Mouse (Mus musculus) adrenal gland, adult (tissue): ENCODE results near the gene Krt86.
A peak's percentile ranks its signal among the peaks of the same experiment; 100 is the strongest.
"Not testable (repeated sequence)": the region's sequence is repeated elsewhere in the genome, so short reads cannot be mapped to it uniquely, and the experiment has no call there.

Source experiments
- DNase-seq, 2 experiments: peaks; one replicate each; pipeline ENCODE4 v3.0.0; 2022 to 2023; ENCODE audit warnings: low spot score in 1 of 2; ENCODE audit not compliant: inconsistent age in 2 of 2

The Krt86 gene

DNA sequence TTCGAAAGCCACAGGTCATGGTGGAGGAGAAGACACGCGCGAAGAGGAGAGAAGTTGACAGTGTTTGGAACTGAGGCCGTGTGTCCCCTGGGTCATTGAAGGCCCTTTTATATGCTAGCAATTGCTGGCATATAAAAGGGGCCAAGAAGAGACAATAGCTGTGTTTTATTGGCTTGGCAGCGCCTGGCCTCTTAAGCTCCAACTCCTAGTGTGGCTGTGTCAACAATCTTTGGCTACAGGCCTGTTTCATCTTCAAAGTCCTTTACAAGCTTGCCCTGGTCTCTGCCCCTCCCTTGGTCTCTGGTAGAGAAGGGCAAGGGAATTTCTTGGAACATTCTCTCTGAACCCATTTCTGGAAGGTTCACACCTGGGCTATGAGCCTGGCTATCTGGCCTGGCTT, 18.2 kb downstream of the Krt86 start, which contains the start of gene Krt83:
Gene Krt83 (minus strand): TSS at position 82 of the 400 bp plus-strand sequence.
- no peak for DNase-seq

DNA sequence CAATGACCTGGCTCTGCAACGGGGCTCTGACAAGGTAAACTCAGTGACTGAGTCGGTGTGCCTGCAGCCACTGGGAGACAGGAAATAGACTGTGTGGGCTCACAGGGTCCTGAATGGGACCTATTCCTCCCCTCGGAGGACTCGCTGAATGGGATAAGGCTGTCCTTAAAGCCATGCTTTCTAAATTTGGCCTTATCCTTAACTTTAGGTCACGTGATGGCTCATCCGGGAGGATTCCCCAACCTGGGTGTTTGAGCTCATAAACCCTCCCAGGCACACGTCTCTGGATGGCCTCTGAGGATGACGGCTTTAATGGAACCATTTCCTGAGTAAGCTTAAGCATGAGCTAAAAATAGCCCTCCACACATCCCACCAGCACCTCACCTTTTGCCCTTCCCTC, 19.4 kb downstream of the Krt86 start:
- no peak for DNase-seq

DNA sequence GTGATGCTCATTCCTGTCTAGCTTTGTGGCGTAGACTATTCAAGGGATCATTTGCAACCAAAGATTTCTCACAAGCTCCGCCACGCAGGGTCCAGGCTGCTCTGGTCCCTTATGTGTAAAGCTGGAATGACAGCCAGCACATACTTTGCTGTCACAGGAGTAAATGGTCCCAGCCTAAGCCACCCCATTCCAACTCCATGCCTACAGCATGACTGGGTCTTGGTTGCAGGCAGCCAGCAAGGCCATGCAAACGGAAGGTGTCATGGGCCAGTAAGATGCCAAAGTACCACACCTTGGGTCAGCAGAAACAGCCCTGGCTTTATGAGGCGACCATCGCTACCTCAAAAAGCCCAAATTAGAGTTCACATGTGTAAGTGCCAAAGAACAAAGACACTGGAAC, 20.4 kb downstream of the Krt86 start:
- DNase-seq = peak in 1 of 2 experiments; percentile 51

DNA sequence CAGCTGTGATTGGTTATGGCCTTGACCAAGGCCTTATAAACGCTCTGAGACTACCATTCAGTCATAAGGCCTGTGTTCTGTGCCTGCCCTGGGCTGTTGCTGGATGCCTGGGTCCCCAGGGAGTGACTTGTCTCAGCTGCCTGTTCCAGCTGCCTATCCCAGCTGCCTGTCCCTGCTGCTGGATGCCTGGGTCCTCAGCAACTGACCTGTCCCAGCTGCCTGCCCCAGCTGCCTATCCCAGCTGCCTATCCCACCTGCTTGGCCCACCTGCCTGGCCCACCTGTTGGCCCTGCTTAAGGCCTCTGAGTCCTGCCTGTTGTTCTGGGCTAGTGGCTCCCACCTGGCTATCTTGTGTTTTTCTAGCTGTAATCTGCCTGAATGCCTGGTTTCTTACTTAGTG, 20.9 kb downstream of the Krt86 start:
- no peak for DNase-seq

DNA sequence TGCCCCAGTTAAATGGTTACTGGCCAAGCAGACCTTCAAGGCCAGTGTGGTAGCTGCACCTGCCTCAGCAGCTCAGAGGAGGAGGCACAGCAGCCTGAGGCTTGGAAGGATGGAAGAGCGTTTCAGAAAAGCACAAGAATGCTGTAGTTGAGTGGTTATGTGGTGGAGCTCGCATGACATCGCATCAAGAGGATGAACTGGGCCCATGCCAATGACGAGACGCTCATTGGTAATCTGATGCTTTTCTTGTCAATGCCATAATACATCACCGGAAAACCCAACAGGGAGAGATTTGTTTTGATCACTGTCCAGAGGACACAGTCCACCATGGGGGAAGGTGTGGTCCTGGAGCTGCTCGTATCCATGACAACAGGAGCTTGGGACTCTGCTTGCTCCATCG, 22.0 kb downstream of the Krt86 start:
- DNase-seq = no peak

DNA sequence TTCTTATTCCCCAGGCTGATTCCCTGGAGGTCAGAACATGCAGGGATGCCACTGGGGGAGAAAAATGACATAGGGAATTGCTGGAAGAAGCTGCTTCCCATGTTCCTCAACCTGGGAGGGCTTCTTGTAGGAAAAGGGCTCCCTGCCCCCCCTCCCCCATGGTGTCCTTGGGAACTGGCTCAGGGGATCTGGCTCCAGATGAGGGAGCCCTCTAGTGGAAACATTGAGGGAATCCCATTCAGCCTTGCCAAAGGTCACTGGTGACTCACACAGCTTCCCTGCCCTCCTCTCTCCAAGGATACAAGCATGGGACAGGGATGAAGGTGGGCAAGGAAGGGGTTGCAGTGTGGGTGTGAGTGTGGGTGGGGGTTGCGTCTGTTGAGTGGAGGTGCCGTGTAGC, 23.9 kb downstream of the Krt86 start:
- DNase-seq = peak; percentile 81 to 94

DNA sequence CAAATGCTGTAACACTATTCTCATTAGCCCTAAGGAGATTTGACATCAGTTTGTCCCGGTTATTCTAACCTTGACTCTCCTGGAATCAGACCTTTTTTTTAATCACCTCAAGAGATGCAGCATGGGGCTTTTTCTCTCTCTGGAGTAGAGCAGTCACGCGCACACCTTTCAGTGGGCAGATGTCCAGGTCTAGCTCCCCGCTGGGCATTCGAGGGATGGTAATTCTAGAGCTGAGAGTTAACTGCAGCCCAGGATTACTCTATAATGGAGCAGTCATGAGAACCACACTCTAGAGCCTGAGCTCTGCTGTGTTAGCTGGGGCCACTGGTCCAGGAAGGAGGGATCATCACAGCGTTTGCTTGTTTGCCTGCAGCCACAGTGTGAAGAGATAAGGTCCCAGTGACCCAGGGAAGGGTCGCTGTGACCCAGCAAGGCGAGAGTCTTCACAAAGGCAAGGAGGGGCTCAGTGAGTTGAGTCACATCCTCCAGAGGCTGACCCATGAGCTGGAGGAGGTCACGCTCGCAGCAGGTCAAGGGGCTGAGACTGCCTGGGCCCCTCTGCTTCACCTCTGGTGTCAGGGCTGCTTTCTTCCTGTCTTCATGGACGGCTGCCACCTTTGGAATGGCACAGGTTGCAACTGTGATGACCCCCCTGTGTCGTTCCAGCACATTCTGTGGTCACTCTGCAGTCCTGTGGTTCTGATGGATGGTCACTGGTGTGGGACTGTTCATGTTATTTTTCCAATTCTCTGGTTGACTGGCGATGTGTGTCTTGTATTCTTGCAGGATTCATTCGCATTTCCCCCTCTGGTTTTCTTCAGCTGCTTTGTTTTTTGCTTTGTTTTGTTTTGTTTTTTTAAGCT, 33.8 kb downstream of the Krt86 start:
- DNase-seq = no peak

DNA sequence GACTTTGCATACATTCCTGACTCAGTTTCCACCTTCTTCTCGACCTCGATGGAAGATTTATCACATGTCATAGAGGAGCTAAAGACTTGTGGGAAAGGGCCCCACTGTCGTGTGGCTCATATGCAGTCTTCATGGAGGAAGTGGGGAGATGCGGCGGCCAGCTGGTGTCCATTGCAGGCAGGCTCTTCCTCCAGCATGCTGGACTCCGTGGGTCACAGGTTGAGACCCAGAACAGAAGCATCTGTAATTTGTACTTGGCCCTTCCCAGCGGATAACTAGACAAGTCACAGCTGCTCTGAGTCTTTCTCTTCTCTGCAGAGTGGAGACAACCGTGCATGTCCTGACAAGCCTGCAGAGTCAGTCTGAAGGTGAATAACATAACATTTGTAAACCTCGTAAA, 35.0 kb downstream of the Krt86 start:
- no peak for DNase-seq

DNA sequence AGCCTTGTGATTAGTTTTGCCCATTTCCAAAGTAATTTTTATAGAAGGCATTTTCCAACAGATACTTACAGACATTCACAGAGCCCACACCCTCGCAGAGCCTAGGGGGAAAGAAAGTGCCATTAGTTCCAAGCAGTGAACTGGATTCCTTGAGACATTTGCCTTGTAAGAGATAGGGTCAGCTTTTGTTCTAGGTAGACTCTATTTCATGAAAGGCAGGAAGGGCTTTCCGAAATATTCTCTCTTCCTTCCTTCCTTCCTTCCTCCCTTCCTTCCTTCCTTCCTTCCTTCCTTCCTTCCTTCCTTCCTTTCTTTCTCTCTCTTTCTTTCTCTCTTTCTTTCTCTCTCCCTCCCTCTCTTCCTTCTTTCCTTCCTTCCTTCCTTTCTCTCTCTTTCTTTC, 43.9 kb downstream of the Krt86 start, which contains the start of gene Gm49425:
Gene Gm49425 (minus strand): TSS at position 101 of the 400 bp plus-strand sequence.
- DNase-seq = not testable (repeated sequence)

DNA sequence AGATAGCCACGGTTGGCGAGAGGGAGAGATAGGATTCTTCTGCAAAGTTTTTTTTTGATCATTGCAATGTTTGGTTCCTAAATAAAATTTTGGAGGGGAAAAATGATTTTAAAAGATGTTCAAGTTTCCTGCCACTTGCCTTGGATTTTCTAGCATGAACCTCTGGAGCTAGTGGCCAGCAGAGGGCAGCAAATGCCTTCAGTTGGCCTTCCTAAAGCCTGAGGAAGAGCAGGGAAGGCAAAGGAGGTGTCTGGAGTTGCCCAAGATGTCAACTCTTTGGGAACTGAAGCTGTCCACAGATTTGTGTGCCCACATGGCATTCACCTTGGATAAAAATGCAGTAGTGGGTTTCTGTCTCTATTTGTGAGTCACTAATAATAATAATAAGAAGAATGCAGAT, 46.5 kb downstream of the Krt86 start:
- peak; percentile 69 to 89 for DNase-seq

DNA sequence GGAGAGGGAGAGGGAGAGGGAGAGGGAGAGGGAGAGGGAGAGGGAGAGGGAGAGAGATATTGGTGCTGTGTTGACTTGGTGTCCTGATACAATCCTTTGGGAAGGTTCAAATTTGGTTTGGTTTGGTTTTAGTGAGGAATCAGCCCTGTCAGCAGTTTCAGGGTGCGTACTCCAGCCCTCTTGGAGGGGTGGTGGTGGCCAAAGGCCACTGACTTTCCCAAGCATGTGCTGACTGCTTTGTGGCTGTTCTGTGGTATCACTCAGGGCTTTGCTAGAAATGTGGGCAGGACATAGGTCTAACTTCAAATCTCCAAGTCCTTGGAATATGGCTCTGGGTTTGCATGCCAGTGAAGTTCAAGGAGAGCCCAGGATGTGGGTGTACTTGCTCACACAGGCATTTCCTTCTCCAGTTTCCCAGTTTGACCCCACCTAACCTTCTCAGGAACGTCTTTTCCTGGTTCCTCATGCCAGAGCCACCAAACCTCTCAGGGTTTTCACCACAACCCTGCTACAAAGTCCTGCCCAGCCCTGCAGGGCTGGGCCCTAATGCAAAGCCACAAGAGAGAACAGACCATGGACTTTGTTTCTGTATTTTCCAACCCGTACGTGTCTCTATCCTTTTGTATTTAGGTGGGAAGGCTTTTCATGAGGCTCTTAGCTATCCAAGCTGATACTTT, 49.4 kb downstream of the Krt86 start:
- DNase-seq = peak; percentile 7 to 45
